ENCODE assay signal across 13 mouse cellular contexts in genomic region chr5:142039236-142039635, GRCm38 (mm10).
"Had no signal": no experiment of that assay in that cellular context is flagged by ENCODE, and none has a peak within 500 bp of the region (broad histone marks: within the 10 kb centered on the region; RNA-seq: fewer than 3 reads in every experiment).

No protein-coding gene starts in this region.

- H3K4me1 ChIP-seq: intestine, embryonic 15.5 days; midbrain, embryonic 12.5 days had no signal

- H3K4me2 ChIP-seq: intestine, embryonic 15.5 days; limb, embryonic 13.5 days; midbrain, embryonic 12.5 days; neural tube, embryonic 15.5 days had no signal

- DNase-seq: kidney, adult 18-20 months; kidney, postnatal 10 days; kidney, postnatal 4 days; left cerebral cortex, postnatal 4 days; lung, adult 18-20 months; right cerebral cortex, adult 18-20 months had no signal

- H3K27me3 ChIP-seq: intestine, embryonic 15.5 days; limb, embryonic 13.5 days; midbrain, embryonic 12.5 days; neural tube, embryonic 15.5 days had no signal

- H3K4me3 ChIP-seq: intestine, embryonic 15.5 days; layer of hippocampus, adult 2 months; limb, embryonic 13.5 days; midbrain, embryonic 12.5 days; neural tube, embryonic 15.5 days had no signal

- H3K27ac ChIP-seq: intestine, embryonic 15.5 days; layer of hippocampus, adult 2 months; limb, embryonic 13.5 days; liver, embryonic 14.5 days; midbrain, embryonic 12.5 days; neural tube, embryonic 15.5 days; stomach, postnatal 0 days had no signal

- ATAC-seq: intestine, embryonic 15.5 days had no signal

- H3K9me3 ChIP-seq: intestine, embryonic 15.5 days; limb, embryonic 13.5 days; midbrain, embryonic 12.5 days; neural tube, embryonic 15.5 days had no signal

- H3K36me3 ChIP-seq: intestine, embryonic 15.5 days; limb, embryonic 13.5 days; midbrain, embryonic 12.5 days; neural tube, embryonic 15.5 days had no signal

- H3K9ac ChIP-seq: intestine, embryonic 15.5 days; limb, embryonic 13.5 days; liver, embryonic 14.5 days; midbrain, embryonic 12.5 days; neural tube, embryonic 15.5 days had no signal
